Mouse (Mus musculus): ENCODE results near the gene Mrnip. TPM values are rescaled to one million over a fixed set of nuclear protein-coding genes. Genes with fewer than 3 reads are reported as not detected.

Gene Mrnip
- polyA plus RNA-seq, 1 experiment from 2014 or later: 30.9 TPM

GRCm38 (mm10) chr11:50203302-50203827 lies 29.1 kb downstream of the Mrnip start:
- Histone ChIP-seq H3K27me3 (ENCODE audit: control insufficient read depth, insufficient read depth, low read length) (no peaks in the 10 kb centered on the region), H3K9me3 (ENCODE audit: control insufficient read depth, low read length) (no peaks in the 10 kb centered on the region), H3K4me2 (ENCODE audit: low read depth, severe bottlenecking) (no peak overlapping the region), H3K4me1 (ENCODE audit: control insufficient read depth, insufficient read depth, low read length) (no peaks in the 10 kb centered on the region), H3K9ac (ENCODE audit: low read length) (no peak overlapping the region), H3K27ac (replicated peaks; ENCODE audit: low read depth, low read length) (no peak overlapping the region), H3K36me3 (ENCODE audit: control insufficient read depth, insufficient read depth, low read length) (peaks cover 62% of the 10 kb centered on the region), H3K4me3 (ENCODE audit: low read depth, low read length) (no peak overlapping the region)
- DNase-seq (ENCODE audit: low spot score): no peak
- 88% methylated on average over 9 of the region's 9 CpGs for WGBS
- no peak for ATAC-seq (ENCODE audit: insufficient number of reproducible peaks, low FRiP score, low TSS enrichment, low read depth)

DNA sequence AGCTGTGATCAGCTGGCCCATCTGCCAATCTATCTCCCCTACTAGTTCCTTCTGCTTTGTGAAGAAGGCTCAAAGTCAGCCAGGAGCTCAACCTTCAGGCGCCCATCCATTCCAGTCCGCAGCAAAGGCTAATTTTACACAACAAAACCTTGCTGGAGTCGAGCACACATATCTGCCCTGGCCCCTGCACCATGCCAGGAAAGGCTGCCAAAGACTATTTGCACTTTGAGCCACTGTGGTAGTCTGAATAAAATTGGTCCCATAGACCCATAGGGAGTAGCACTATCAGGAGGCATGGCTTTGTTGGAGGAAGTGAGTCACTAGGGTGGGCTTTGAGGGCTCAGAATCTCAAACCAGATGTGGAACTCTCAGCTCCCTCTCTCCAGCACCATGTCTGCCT lies 31.2 kb downstream of the Mrnip start:
- peaks cover 51% of the 10 kb centered on the region for H3K36me3 ChIP-seq (ENCODE audit: control insufficient read depth, insufficient read depth, low read length)
- H3K9ac ChIP-seq (ENCODE audit: low read length): no peak overlapping the region
- no peak overlapping the region for H3K4me2 ChIP-seq (ENCODE audit: low read depth, severe bottlenecking)
- no peaks in the 10 kb centered on the region for H3K27me3 ChIP-seq (ENCODE audit: control insufficient read depth, insufficient read depth, low read length)
- 95% methylated on average over 3 of the region's 3 CpGs for WGBS
- no peak for DNase-seq (ENCODE audit: low spot score)
- H3K27ac ChIP-seq (replicated peaks; ENCODE audit: low read depth, low read length): no peak overlapping the region
- ATAC-seq (ENCODE audit: insufficient number of reproducible peaks, low FRiP score, low TSS enrichment, low read depth): no peak
- H3K4me1 ChIP-seq (ENCODE audit: control insufficient read depth, insufficient read depth, low read length): no peaks in the 10 kb centered on the region
- H3K9me3 ChIP-seq (ENCODE audit: control insufficient read depth, low read length): no peaks in the 10 kb centered on the region
- no peak overlapping the region for H3K4me3 ChIP-seq (ENCODE audit: low read depth, low read length)

DNA sequence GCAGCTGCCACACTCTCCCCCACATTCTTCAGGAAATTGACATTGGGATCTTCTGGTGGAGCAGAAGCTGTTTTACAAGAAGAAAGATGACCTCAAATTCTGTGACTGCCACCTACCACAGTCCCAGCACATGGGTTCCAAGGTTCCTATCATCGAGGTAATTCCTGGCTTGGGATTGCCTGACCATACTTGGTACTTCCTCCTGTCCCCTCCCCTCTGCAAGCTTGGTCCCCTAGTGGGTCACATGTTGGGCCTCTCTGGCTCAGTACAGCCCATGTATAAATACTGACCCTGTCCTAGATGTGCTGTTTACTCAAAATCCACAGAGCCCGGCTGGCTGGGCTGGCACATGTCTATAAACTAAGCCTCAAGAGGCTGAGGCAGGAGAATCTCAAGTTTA lies 31.8 kb downstream of the Mrnip start:
- WGBS: 87% methylated on average over 2 of the region's 2 CpGs
- Histone ChIP-seq H3K4me3 (ENCODE audit: low read depth, low read length) (no peak overlapping the region), H3K27me3 (ENCODE audit: control insufficient read depth, insufficient read depth, low read length) (no peaks in the 10 kb centered on the region), H3K9ac (ENCODE audit: low read length) (no peak overlapping the region), H3K27ac (replicated peaks; ENCODE audit: low read depth, low read length) (no peak overlapping the region), H3K9me3 (ENCODE audit: control insufficient read depth, low read length) (no peaks in the 10 kb centered on the region), H3K36me3 (ENCODE audit: control insufficient read depth, insufficient read depth, low read length) (peaks cover 45% of the 10 kb centered on the region), H3K4me1 (ENCODE audit: control insufficient read depth, insufficient read depth, low read length) (no peaks in the 10 kb centered on the region), H3K4me2 (ENCODE audit: low read depth, severe bottlenecking) (no peak overlapping the region)
- no peak for ATAC-seq (ENCODE audit: insufficient number of reproducible peaks, low FRiP score, low TSS enrichment, low read depth)
- no peak for DNase-seq (ENCODE audit: low spot score)

DNA sequence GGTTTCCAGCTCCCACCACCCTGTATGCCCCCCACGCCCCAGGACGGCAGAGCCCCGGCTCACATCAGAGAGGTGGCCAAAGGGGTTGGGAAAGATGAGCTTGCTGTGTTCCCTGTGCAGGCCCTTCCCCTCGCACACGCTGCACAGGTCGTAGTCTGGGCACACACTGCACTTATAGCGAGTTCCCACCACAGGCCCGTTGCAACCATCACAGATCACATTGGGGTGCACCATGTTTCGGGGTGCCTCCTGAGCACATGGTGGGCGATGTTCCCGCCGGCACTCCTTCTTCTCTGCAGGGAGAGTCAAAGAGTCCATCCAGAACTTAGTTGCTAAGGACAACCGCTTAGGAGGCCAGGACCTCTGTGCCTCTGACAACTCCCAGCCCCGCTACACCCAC lies 33.1 kb downstream of the Mrnip start:
- Histone ChIP-seq H3K9ac (ENCODE audit: low read length) (no peak overlapping the region), H3K9me3 (ENCODE audit: control insufficient read depth, low read length) (no peaks in the 10 kb centered on the region), H3K4me1 (ENCODE audit: control insufficient read depth, insufficient read depth, low read length) (no peaks in the 10 kb centered on the region), H3K27me3 (ENCODE audit: control insufficient read depth, insufficient read depth, low read length) (no peaks in the 10 kb centered on the region), H3K27ac (replicated peaks; ENCODE audit: low read depth, low read length) (no peak overlapping the region), H3K36me3 (ENCODE audit: control insufficient read depth, insufficient read depth, low read length) (peaks cover 33% of the 10 kb centered on the region), H3K4me3 (ENCODE audit: low read depth, low read length) (no peak overlapping the region), H3K4me2 (ENCODE audit: low read depth, severe bottlenecking) (no peak overlapping the region)
- 91% methylated on average over 14 of the region's 14 CpGs for WGBS
- ATAC-seq (ENCODE audit: insufficient number of reproducible peaks, low FRiP score, low TSS enrichment, low read depth) (no peak), DNase-seq (ENCODE audit: low spot score) (no peak)

DNA sequence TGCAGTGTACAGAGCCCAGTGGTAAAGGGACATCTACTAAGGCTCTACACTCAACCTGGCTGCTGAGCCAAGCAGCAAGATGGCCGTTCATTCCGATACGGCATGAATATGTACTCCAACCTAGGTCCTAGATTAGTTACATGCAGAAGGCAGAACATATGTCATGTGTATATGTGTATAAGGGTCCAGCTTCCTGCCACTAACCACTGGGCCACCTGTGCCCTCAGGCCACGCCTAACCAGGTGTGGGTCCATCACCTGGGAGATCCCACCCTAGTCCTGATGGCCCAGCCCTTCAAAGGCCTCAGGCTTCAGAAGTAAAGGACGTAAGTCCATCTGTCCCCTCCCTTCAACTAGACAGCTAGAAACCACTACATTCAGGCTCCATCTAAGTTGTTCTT lies 33.8 kb downstream of the Mrnip start:
- DNase-seq (ENCODE audit: low spot score) (no peak), ATAC-seq (ENCODE audit: insufficient number of reproducible peaks, low FRiP score, low TSS enrichment, low read depth) (no peak)
- Histone ChIP-seq H3K4me2 (ENCODE audit: low read depth, severe bottlenecking) (no peak overlapping the region), H3K27me3 (ENCODE audit: control insufficient read depth, insufficient read depth, low read length) (no peaks in the 10 kb centered on the region), H3K9ac (ENCODE audit: low read length) (no peak overlapping the region), H3K36me3 (ENCODE audit: control insufficient read depth, insufficient read depth, low read length) (peaks cover 28% of the 10 kb centered on the region), H3K9me3 (ENCODE audit: control insufficient read depth, low read length) (no peaks in the 10 kb centered on the region), H3K4me1 (ENCODE audit: control insufficient read depth, insufficient read depth, low read length) (no peaks in the 10 kb centered on the region), H3K27ac (replicated peaks; ENCODE audit: low read depth, low read length) (no peak overlapping the region), H3K4me3 (ENCODE audit: low read depth, low read length) (no peak overlapping the region)
- 93% methylated on average over 5 of the region's 5 CpGs for WGBS

GRCm38 (mm10) chr11:50210101-50210504 lies 35.9 kb downstream of the Mrnip start:
- WGBS: 0% methylated on average over 24 of the region's 24 CpGs
- ATAC-seq (ENCODE audit: insufficient number of reproducible peaks, low FRiP score, low TSS enrichment, low read depth) (peak; percentile 94), DNase-seq (ENCODE audit: low spot score) (peak; percentile 90)
- Histone ChIP-seq H3K4me1 (ENCODE audit: control insufficient read depth, insufficient read depth, low read length) (no peaks in the 10 kb centered on the region), H3K36me3 (ENCODE audit: control insufficient read depth, insufficient read depth, low read length) (peaks cover 18% of the 10 kb centered on the region), H3K9ac (ENCODE audit: low read length) (peak overlapping the region; percentile 88), H3K4me3 (ENCODE audit: low read depth, low read length) (peak overlapping the region; percentile 92), H3K27me3 (ENCODE audit: control insufficient read depth, insufficient read depth, low read length) (no peaks in the 10 kb centered on the region), H3K27ac (replicated peaks; ENCODE audit: low read depth, low read length) (peak overlapping the region; percentile 91), H3K9me3 (ENCODE audit: control insufficient read depth, low read length) (no peaks in the 10 kb centered on the region), H3K4me2 (ENCODE audit: low read depth, severe bottlenecking) (peak overlapping the region; percentile 63)

DNA sequence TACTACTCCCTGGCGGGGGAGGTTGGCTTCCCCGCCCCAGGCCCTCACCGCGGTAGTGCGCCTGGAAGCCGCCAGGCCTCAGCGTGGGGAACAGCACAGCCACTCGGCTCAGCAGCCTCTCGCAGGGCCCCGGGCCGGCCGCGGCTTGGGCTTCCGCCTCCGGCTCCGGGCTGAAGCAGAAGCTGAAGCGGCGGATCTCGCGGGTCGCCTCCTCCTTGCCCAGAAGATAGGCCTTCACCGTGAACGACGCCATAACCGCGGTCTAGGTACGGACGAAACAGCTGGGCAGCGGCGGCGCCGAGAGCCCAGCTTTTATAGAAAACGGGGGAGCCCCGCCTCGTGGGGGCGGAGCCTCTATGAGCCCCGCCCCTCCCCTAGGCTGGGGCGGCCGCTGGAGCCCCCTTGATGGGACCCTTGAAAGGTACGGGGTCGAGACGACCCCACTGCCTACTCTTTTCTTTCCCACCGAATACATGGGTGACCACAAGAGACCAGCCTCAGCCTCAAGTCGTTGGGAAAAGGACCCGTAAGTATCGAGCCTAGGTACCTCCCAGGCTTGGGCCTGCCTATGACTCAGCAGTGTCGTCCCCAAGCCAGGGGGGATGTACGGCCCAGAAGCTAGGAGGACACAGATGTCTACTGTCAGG lies 36.4 kb downstream of the Mrnip start, which contains the start of the genes Sqstm1 and Mgat4b:
TSS of gene Sqstm1 (minus strand) at position 323 of the 647 bp plus-strand sequence.
TSS of gene Mgat4b (plus strand) at position 386 of the 647 bp plus-strand sequence.
- H3K36me3 ChIP-seq (ENCODE audit: control insufficient read depth, insufficient read depth, low read length): peaks cover 15% of the 10 kb centered on the region
- ATAC-seq (ENCODE audit: insufficient number of reproducible peaks, low FRiP score, low TSS enrichment, low read depth): peak; percentile 65
- under 1% methylated on average over 48 of the region's 48 CpGs for WGBS

DNA sequence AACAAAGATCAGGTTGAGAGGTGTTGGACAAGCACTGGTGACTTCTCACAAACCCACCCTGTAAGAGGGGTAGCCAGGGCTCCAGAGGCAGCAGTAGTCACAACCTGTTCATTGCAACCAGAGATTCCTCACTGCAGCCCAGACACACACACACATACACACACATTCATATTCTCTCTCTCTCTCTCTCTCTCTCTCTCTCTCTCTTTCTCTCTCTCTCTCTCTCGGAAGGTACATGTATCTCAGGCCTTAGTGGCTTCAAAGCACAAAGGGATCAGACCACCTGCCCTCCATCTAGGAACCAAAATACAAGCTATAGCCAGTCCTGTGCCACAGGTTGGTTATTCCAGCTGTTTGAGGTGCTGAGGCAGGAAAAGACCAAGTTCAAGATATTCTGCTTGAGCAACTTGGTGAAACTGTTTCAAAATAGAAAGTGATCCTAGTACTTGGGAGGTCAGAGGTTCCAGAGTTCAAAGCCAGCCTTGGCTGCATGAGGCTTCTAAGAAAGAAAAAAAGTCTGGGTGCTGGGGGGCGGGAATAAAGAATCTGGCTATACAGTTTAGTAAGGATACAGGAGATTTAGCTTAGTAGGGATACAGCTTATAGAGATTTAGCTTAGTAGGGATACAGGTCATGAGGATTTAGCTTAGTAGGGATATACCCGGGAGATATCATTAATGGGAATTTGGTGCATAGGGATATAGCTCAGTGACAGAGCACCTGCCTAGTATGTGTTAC lies 37.2 kb downstream of the Mrnip start:
- no peak overlapping the region for H3K27ac ChIP-seq (replicated peaks; ENCODE audit: low read depth, low read length)
- WGBS: 82% methylated on average over 3 of the region's 3 CpGs
- no peak overlapping the region for H3K9ac ChIP-seq (ENCODE audit: low read length)
- H3K4me1 ChIP-seq (ENCODE audit: control insufficient read depth, insufficient read depth, low read length): peaks cover 12% of the 10 kb centered on the region
- no peak for ATAC-seq (ENCODE audit: insufficient number of reproducible peaks, low FRiP score, low TSS enrichment, low read depth)
- H3K27me3 ChIP-seq (ENCODE audit: control insufficient read depth, insufficient read depth, low read length): no peaks in the 10 kb centered on the region
- DNase-seq (ENCODE audit: low spot score): no peak
- no peaks in the 10 kb centered on the region for H3K9me3 ChIP-seq (ENCODE audit: control insufficient read depth, low read length)
- peaks cover 11% of the 10 kb centered on the region for H3K36me3 ChIP-seq (ENCODE audit: control insufficient read depth, insufficient read depth, low read length)
- H3K4me2 ChIP-seq (ENCODE audit: low read depth, severe bottlenecking): peak overlapping the region; percentile 63; the same call in 1 of the 2 replicates
- no peak overlapping the region for H3K4me3 ChIP-seq (ENCODE audit: low read depth, low read length)

More for the DNA sequence above, 36.4 kb downstream of the Mrnip start, which contains the start of the genes Sqstm1 and Mgat4b:
- Histone ChIP-seq H3K27ac (replicated peaks; ENCODE audit: low read depth, low read length) (peak within 1 kb of the TSS; percentile 91), H3K4me1 (ENCODE audit: control insufficient read depth, insufficient read depth, low read length) (peaks cover 4% of the 10 kb centered on the region; the same call in 1 of the 2 replicates), H3K4me2 (ENCODE audit: low read depth, severe bottlenecking) (peak within 1 kb of the TSS; percentile 63), H3K9me3 (ENCODE audit: control insufficient read depth, low read length) (no peaks in the 10 kb centered on the region), H3K9ac (ENCODE audit: low read length) (peak within 1 kb of the TSS; percentile 88), H3K4me3 (ENCODE audit: low read depth, low read length) (peak within 1 kb of the TSS; percentile 92), H3K27me3 (ENCODE audit: control insufficient read depth, insufficient read depth, low read length) (no peaks in the 10 kb centered on the region)
- DNase-seq (ENCODE audit: low spot score): peak; percentile 86
